Mouse (Mus musculus): Measurements from ENCODE around the gene Rhoq.

GRCm38 (mm10) chr17:86947840-86948796, 14.8 kb upstream of the Rhoq start, which contains the start of gene Atp6v1e2:
- TF ChIP-seq POLR2A (IDR thresholded peaks at IDR 0.05; ENCODE audit: borderline replicate concordance, low read depth, low read length) (no peak), CTCF (IDR thresholded peaks at IDR 0.05; ENCODE audit: low read depth, low read length) (no peak)
